18 mouse cellular contexts compared by ENCODE assay signal in the genomic region with DNA sequence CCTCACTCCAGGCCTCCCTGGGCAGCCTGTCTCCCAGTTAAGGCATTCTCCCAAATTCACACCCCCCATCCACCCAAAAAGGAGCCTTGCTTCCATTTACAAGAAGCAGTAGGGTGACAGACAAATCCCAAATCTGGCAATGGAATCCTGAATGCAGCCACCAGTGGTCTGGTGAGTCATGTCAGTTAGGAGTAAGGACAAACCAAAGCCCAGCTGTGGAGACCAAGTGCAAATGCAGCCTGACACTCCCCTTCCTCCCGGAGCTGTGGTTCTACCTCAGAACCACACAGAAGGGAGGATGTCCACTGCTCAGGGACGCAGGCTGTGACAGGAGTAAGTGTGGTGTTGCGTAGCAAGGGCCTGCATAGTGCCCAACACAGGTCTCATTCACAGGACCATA. TPM values are rescaled to one million over a fixed set of nuclear protein-coding genes. Genes with fewer than 3 reads are reported as not detected.
DNase-seq lines count a peak whose midpoint lies in the region; ATAC-seq and TF ChIP-seq lines count a peak whose summit lies in the region.
"Had no signal": no experiment of that assay in that cellular context is flagged by ENCODE, and none has a peak within 500 bp of the region (broad histone marks: within the 10 kb centered on the region; RNA-seq: fewer than 3 reads in every experiment).

No protein-coding gene starts in this region.

- no peak for ATAC-seq in stomach, embryonic 16.5 days (ENCODE audit: insufficient read depth, low FRiP score)
- ATAC-seq: forebrain, embryonic 15.5 days had no signal

- no peaks in the 10 kb centered on the region for H3K9me3 ChIP-seq in stomach, embryonic 16.5 days (replicated peaks; ENCODE audit: control insufficient read depth, low read length)
- H3K9me3 ChIP-seq: embryonic facial prominence, embryonic 15.5 days; forebrain, embryonic 15.5 days; heart, embryonic 13.5 days; hindbrain, embryonic 15.5 days had no signal

- H3K36me3 ChIP-seq in stomach, embryonic 16.5 days (ENCODE audit: control insufficient read depth, insufficient read depth, low read length): no peaks in the 10 kb centered on the region
- H3K36me3 ChIP-seq: embryonic facial prominence, embryonic 15.5 days; forebrain, embryonic 15.5 days; heart, embryonic 13.5 days; hindbrain, embryonic 15.5 days had no signal

- peak overlapping the region; percentile 82 for H3K27ac ChIP-seq in embryonic fibroblast, embryonic 13.5 days (ENCODE audit: insufficient read depth, low read length)
- peak overlapping the region; percentile 53; the same call in 1 of the 2 replicates for H3K27ac ChIP-seq in stomach, embryonic 16.5 days (ENCODE audit: low read length)
- H3K27ac ChIP-seq: embryonic facial prominence, embryonic 15.5 days; forebrain, embryonic 15.5 days; heart, embryonic 13.5 days; hindbrain, embryonic 15.5 days had no signal

- no peak for TF ChIP-seq CTCF in embryonic fibroblast, embryonic 13.5 days (IDR thresholded peaks at IDR 0.05; ENCODE audit: borderline replicate concordance, insufficient read depth, low read length)

- 72% methylated on average over 3 of the region's 3 CpGs for WGBS in stomach, embryonic 16.5 days

- intact Hi-C loops in gastrocnemius, postnatal 14 days (cut with DNase I; ENCODE audit: low total_unique reads): no loop called here

- no peak overlapping the region for H3K4me2 ChIP-seq in stomach, embryonic 16.5 days (ENCODE audit: low read depth, low read length)
- H3K4me2 ChIP-seq: embryonic facial prominence, embryonic 15.5 days; forebrain, embryonic 15.5 days; heart, embryonic 13.5 days; hindbrain, embryonic 15.5 days had no signal

- H3K9ac ChIP-seq in stomach, embryonic 16.5 days (ENCODE audit: low read length): no peak overlapping the region
- H3K9ac ChIP-seq: embryonic facial prominence, embryonic 15.5 days; forebrain, embryonic 15.5 days; heart, embryonic 13.5 days; hindbrain, embryonic 15.5 days had no signal

- no peaks in the 10 kb centered on the region for H3K27me3 ChIP-seq in stomach, embryonic 16.5 days (ENCODE audit: control insufficient read depth, insufficient read depth, low read length)
- H3K27me3 ChIP-seq: embryonic facial prominence, embryonic 15.5 days; forebrain, embryonic 15.5 days; heart, embryonic 13.5 days; hindbrain, embryonic 15.5 days had no signal

- H3K4me1 ChIP-seq in embryonic fibroblast, embryonic 13.5 days (ENCODE audit: control insufficient read depth, insufficient read depth, low read length): peaks cover 5% of the 10 kb centered on the region
- peaks cover 4% of the 10 kb centered on the region; the same call in 1 of the 2 replicates for H3K4me1 ChIP-seq in stomach, embryonic 16.5 days (ENCODE audit: control insufficient read depth, insufficient read depth, low read length)

- TF ChIP-seq POLR2A in embryonic fibroblast, embryonic 13.5 days (IDR thresholded peaks at IDR 0.05; ENCODE audit: low read depth, low read length): peak; percentile 37; the same call in 1 of the 2 replicates

- H3K4me3 ChIP-seq in embryonic fibroblast, embryonic 13.5 days (ENCODE audit: insufficient read depth, low read length): no peak overlapping the region
- H3K4me3 ChIP-seq in stomach, embryonic 16.5 days (replicated peaks; ENCODE audit: low read length): no peak overlapping the region
- H3K4me3 ChIP-seq: embryonic facial prominence, embryonic 15.5 days; forebrain, embryonic 15.5 days; heart, embryonic 13.5 days; hindbrain, embryonic 15.5 days had no signal

- peak; percentile 75 for DNase-seq in 3134 (ENCODE audit: extremely low read depth, insufficient read length, low spot score)
- peak; percentile 10 for DNase-seq in 416B (ENCODE audit: low read depth)
- DNase-seq in gastrocnemius, postnatal 14 days: no peak
- no peak for DNase-seq in gastrocnemius, postnatal 4 days (ENCODE audit: low spot score in 2 of 2)
- DNase-seq in gastrocnemius, postnatal 10 days: no peak
- DNase-seq: adrenal gland, adult 2 months; adrenal gland, postnatal 25 days; cerebellum, adult 11 months; cerebellum, adult 8-10 months; embryo, embryonic 11 days; heart, postnatal 36 days had no signal

RNA-seq across cellular contexts. Expression of a gene that starts 11.6 kb away (rescaled TPM):
- 997 and 1,013 TPM in 2 replicates for polyA plus RNA-seq in embryonic fibroblast, embryonic 13.5 days (2011; ENCODE audit: insufficient read length, low read depth, missing spikeins)
- 146 and 158 TPM in 2 replicates for polyA plus RNA-seq in stomach, embryonic 16.5 days (2015; fragmentation: Nextera tagmentation; extraction: Ambion mirVana)
- total RNA-seq in gastrocnemius, postnatal 14 days (2021): 100 to 1,000 TPM; 124 to 170 TPM
- 100 to 1,000 TPM; 479 to 480 TPM for total RNA-seq in gastrocnemius, postnatal 4 days (2021)
- 100 to 1,000 TPM; 204 to 280 TPM for total RNA-seq in gastrocnemius, postnatal 10 days (2021)
- total RNA-seq: granulocyte monocyte progenitor cell, adult 5-6 weeks had no signal

Comparison
In these comparisons a context has a peak if more than half of its experiments do, and no peak if none do; other contexts are left out.
1. DNase-seq: peak in 3134 (single experiment) and 416B (single experiment); none in gastrocnemius, postnatal 14 days (single experiment), gastrocnemius, postnatal 4 days (0 of 2) and gastrocnemius, postnatal 10 days (single experiment).